Mouse (Mus musculus): ENCODE measurements around the gene Rad51b.

DNA sequence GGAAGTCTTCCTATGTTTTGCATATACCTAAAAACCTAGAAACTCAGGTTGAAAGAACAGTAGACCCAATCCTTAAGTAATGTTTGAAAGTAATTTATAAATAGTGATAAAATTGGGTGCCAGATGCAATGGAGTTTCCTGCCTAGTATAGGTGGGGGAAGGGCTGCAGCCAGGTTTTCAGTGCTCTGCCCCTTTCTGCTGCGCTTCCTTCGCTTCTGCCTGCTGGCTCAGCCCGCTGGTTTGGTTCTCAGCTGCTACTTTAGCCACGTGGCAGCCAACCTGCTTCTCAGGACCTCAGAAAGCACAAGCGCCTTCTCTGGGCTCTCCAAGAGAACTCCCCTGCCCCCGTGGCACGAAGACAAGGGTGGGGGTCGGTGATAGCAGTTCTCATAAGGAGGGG lies 406.5 kb downstream of the Rad51b start:
- TF ChIP-seq CTCF (IDR thresholded peaks at IDR 0.05; ENCODE audit: low read depth, low read length) (no peak), POLR2A (IDR thresholded peaks at IDR 0.05; ENCODE audit: insufficient read depth, low read length) (no peak), EP300 (IDR thresholded peaks at IDR 0.05; ENCODE audit: insufficient read depth, low read depth, low read length) (no peak)
